Mouse (Mus musculus) hematopoietic stem cell, adult 5-6 weeks (primary cell): ENCODE data around the gene Parp8. TPM values are rescaled to one million over a fixed set of nuclear protein-coding genes. Genes with fewer than 3 reads are reported as not detected.
"Not testable (repeated sequence)": the region's sequence is repeated elsewhere in the genome, so short reads cannot be mapped to it uniquely, and the experiment has no call there.

Experiments
- ATAC-seq, 2 experiments: fragments of 125-278 bp in 1 of 2; replicated peaks in 1 of 2; 2 replicates each; pipeline ENCODE4 v1.8.0; 2016 to 2017; ENCODE audit warnings: inconsistent platforms in 2 of 2, mild to moderate bottlenecking in 2 of 2, moderate number of reproducible peaks in 2 of 2, low read depth in 1 of 2, moderate TSS enrichment in 1 of 2; ENCODE audit not compliant: low FRiP score in 2 of 2, poor library complexity in 2 of 2, severe bottlenecking in 2 of 2, insufficient read depth in 1 of 2, low TSS enrichment in 1 of 2
- total RNA-seq: library from RNA; stranded (forward); fragments of 172-1452, 232-1000 nt; gene quantifications from 2 replicates; pipeline ENCODE4 v1.2.3, GENCODE M21; 2017

Gene Parp8
- total RNA-seq, 1 experiment from 2014 or later = 76.8 TPM

- no peak for ATAC-seq
Measured at GRCm38 (mm10) chr13:116941280-116942015, 83.9 kb downstream of the Parp8 start.

GRCm38 (mm10) chr13:116940761-116941160 lies 84.6 kb downstream of the Parp8 start:
- no peak for ATAC-seq

- ATAC-seq = not testable (repeated sequence)
Measured at GRCm38 (mm10) chr13:116937019-116937418, 88.3 kb downstream of the Parp8 start.

DNA sequence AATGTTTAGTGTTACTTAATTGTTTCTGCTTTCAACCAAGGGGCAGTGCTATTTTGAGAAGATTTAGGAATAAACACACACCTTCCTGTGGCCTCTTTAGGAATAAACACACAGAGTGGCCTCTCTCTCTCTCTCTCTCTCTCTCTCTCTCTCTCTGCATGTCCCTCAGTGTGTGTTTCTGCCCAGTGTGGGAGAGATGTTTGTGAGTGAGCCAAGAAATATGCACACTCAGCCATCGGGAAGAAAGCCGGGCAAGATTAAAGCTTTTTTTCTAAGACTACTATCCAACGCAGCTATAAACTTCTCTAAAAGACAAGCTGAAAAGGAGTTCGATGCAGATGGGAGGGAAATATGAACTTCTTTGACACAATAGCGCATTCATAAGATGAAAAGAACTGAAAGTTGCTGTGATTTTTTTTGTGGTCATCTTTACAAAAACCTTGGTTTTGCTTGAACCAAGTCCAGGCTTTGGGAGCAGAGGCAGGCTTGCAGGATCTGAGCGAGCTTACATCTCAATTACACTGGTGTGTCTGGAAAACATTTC lies 107.9 kb downstream of the Parp8 start:
- ATAC-seq = no peak

GRCm38 (mm10) chr13:116908284-116908683 lies 117.1 kb downstream of the Parp8 start:
- ATAC-seq = no peak

- 0 out of 4 replicates have a peak, but pooled peaks of 1 of the 2 experiments have one; percentile 7 for ATAC-seq
Measured at GRCm38 (mm10) chr13:116903394-116903793, 121.9 kb downstream of the Parp8 start.

DNA sequence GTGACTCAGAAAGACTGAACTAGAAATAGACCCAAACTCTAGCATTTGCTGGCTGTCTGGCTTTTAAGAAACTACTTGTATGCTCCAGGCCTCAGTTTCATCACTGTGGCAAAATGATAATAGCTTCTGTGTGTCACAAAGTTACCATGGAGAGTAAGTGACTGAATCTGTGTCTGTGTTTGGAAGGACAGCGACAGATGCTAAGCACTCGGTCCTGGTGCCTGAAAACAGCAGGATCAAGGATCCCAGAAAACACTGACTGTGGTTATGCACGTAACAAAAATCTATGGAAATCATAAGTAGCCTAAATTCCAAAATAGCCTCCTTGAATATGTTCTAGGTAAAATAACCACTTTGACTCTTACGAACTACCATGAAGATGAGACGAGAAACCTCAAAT lies 126.9 kb downstream of the Parp8 start:
- ATAC-seq = no peak

DNA sequence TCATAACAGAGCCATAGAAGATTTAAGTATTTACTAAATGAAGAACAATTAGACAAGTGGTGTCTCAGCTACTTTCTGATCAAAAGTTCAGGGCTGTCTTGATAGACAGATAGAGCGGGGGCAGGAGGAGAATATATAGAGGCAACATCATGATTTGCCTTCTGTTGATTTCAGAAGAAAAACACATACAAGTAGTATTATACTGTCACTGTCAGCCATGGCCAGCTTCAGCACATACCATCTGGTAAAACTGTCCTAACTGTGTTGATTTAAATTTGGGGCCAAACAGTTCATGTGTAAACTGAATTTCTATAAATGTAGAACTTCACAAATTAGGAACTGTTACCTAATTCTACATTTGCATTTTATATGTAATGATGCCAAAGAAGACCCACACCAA lies 127.6 kb downstream of the Parp8 start:
- ATAC-seq = no peak

DNA sequence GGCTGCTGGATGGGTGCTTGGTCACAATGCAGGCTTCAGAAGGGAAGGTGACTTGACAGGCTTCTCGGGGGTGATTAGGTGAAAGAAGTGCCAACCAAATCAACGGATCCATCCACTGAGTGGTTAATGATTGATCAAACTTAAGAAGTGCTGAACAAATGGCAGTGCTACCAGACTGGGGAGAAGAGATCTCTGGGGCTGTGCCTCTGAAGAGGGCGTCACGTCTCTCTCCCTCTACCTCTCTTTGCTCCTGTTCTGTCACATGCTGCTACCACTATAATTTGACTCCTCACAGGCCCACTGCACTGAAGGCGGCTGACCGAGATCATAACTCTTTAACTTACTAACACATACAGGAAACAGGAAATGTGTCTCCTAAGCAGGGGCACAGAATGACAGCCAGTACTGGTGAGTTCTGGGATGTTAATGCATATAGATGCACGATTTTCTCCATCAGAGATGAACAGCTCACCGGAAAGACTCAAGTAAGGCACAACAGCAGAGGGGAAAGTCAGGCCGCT lies 140.9 kb downstream of the Parp8 start:
- ATAC-seq = peak; percentile 87 to 89

- ATAC-seq = no peak
Measured at GRCm38 (mm10) chr13:116882226-116882625, 143.1 kb downstream of the Parp8 start.

- no peak for ATAC-seq
Measured at GRCm38 (mm10) chr13:116879580-116880192, 145.7 kb downstream of the Parp8 start.

- no peak for ATAC-seq
Measured at GRCm38 (mm10) chr13:116870221-116870620, 155.1 kb downstream of the Parp8 start.

GRCm38 (mm10) chr13:116843937-116844336 lies 181.4 kb downstream of the Parp8 start:
- ATAC-seq = peak; percentile 42 to 53; a peak in 2 of 4 replicates

- ATAC-seq = no peak
Measured at GRCm38 (mm10) chr13:116830984-116831383, 194.4 kb downstream of the Parp8 start.

DNA sequence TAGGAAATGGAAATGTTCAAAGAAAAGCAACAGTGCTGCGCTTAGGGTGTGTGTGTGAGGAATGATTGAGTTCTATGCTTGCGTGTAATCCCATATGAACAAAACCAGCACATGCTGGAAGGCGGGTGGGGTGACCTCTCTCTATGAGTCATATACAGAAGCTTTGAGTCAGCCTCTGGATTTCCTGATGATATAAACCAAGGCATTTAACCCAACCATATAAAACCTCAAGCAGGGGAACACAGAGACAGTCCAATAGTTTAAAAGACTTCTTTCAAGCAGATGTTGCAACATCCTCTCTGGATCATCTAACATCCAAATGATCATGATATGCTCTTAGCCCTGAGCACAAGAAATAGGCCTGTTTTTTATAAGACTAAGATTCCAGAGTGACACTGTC lies 196.3 kb downstream of the Parp8 start:
- no peak for ATAC-seq

DNA sequence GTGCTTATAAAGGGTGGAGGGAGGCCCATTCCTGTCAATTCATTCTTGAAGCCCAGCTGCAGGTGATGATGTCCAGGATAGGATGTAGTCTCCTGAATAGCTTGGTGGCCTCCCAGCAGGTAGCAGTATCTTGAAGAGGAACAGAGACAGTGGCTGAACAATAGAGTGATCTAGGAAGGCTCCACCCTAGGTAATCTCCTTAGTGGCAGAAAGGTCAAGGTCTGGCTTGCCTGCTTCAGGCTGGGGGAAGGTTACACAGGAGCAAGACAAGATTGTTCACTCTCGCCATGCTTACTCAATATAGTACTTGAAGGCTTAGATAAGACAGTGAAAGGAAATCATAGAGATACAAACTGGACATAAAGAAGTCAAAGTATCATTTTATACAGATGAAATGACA lies 213.9 kb downstream of the Parp8 start:
- no peak for ATAC-seq
